Comparison of ENCODE assay signal across 23 mouse cellular contexts in the genomic region with DNA sequence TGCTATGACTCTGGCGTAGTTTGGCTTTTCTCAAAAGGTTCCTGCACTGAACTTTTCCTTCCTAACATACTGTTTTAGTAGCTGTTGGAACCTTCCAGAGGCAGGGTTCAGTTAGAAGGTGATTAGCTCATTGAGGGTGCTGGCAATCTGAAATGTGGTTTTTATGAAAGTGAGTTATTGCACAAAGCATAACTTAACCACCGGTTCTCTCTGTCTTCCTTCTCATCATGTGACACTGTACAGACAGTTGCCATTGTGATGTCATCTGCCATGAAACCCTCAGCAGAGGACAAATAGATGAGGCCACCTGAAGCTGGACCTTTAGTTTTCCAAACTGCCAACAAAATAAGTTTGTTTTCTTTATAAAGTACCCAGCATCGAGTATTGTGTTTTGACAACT. TPM values are rescaled to one million over a fixed set of nuclear protein-coding genes. Genes with fewer than 3 reads are reported as not detected.
"Had no signal": no experiment of that assay in that cellular context is flagged by ENCODE, and none has a peak within 500 bp of the region (broad histone marks: within the 10 kb centered on the region; RNA-seq: fewer than 3 reads in every experiment).

No protein-coding gene starts in this region.

- ATAC-seq: forebrain, embryonic 13.5 days; forebrain, embryonic 14.5 days; forebrain, embryonic 15.5 days; forebrain, embryonic 16.5 days; forebrain, postnatal 0 days had no signal

- DNase-seq: cerebellum, adult 2 months; cerebellum, adult 8-10 months; cerebellum, adult 9-10 months; cerebellum, adult 9-11 months; cerebellum, postnatal 10 days; cerebellum, postnatal 14 days; cerebellum, postnatal 25 days; cerebellum, postnatal 36 days; embryo, embryonic 11 days; forebrain, postnatal 0 days; gastrocnemius, adult 2 months; gastrocnemius, postnatal 10 days; gastrocnemius, postnatal 14 days; gastrocnemius, postnatal 25 days; gastrocnemius, postnatal 36 days; heart, adult 11 months; heart, adult 18-20 months; heart, adult 2 months had no signal

RNA-seq across cellular contexts. Expression of a gene that starts 7.9 kb away (rescaled TPM):
- total RNA-seq: common myeloid progenitor, adult 5-6 weeks had no signal
